Mouse (Mus musculus) heart, embryonic 11.5 days (tissue): ENCODE data around the gene Cybrd1. TPM values are rescaled to one million over a fixed set of nuclear protein-coding genes. Genes with fewer than 3 reads are reported as not detected.

Source experiments
- ATAC-seq: fragments of 200-750 bp; cut with Nextera tagmentation; replicated peaks from 2 replicates; pipeline ENCODE4 v1.8.0; 2017; ENCODE audit warnings: moderate library complexity; ENCODE audit not compliant: insufficient number of reproducible peaks, low FRiP score, low TSS enrichment
- H3K27ac ChIP-seq: fragments of 300-500 bp; sonication (generic); 2 replicates; pipeline ENCODE4 v1.5.1; 2014; ENCODE audit warnings: mild to moderate bottlenecking, low read depth, low read length
- H3K27me3 ChIP-seq: fragments of 300-500 bp; sonication (generic); 2 replicates; pipeline ENCODE4 v1.6.1; 2014; ENCODE audit warnings: mild to moderate bottlenecking, low read length, mixed read lengths; ENCODE audit not compliant: control insufficient read depth, insufficient read depth
- H3K36me3 ChIP-seq: fragments of 300-500 bp; sonication (generic); 2 replicates; pipeline ENCODE4 v1.6.1; 2014; ENCODE audit warnings: mild to moderate bottlenecking, low read length, moderate library complexity, mixed read lengths; ENCODE audit not compliant: control insufficient read depth, insufficient read depth
- H3K4me1 ChIP-seq: fragments of 300-500 bp; sonication (generic); 2 replicates; pipeline ENCODE4 v1.6.1; 2014; ENCODE audit warnings: low read length; ENCODE audit not compliant: control insufficient read depth, insufficient read depth
- H3K4me2 ChIP-seq: fragments of 300-500 bp; sonication (generic); 2 replicates; pipeline ENCODE4 v1.6.1; 2014; ENCODE audit warnings: mild to moderate bottlenecking, moderate library complexity
- H3K4me3 ChIP-seq: fragments of 300-500 bp; sonication (generic); 2 replicates; pipeline ENCODE4 v1.5.1; 2014; ENCODE audit warnings: low read depth, low read length
- H3K9ac ChIP-seq: fragments of 300-500 bp; sonication (generic); 2 replicates; pipeline ENCODE4 v1.6.1; 2014; ENCODE audit warnings: mild to moderate bottlenecking, low read depth, low read length, moderate library complexity
- H3K9me3 ChIP-seq: fragments of 300-500 bp; sonication (generic); replicated peaks from 2 replicates; pipeline ENCODE4 v1.6.1; 2016; ENCODE audit warnings: low read length; ENCODE audit not compliant: control insufficient read depth
- WGBS: fragments of 180-500 bp; shearing (Covaris S2); extraction: QIAGEN DNeasy Blood & Tissue Kit; methylation state at CpG from one replicate; pipeline ENCODE4 v1.1.7; 2014; ENCODE audit not compliant: insufficient replicate concordance; 5-methylcytosine and 5-hydroxymethylcytosine counted together
- polyA plus RNA-seq: library from polyadenylated mRNA; unstranded; fragments of >200 nt; fragmentation: Nextera tagmentation; extraction: Ambion mirVana; gene quantifications from 2 replicates; pipeline ENCODE4 v1.2.1, GENCODE M21; 2014

Cybrd1 gene
- polyA plus RNA-seq, 1 experiment from 2014 or later, result 0.74 TPM

- Histone ChIP-seq H3K9me3 (no peaks in the 10 kb centered on the region), H3K4me3 (no peak overlapping the region), H3K36me3 (no peaks in the 10 kb centered on the region), H3K4me2 (no peak overlapping the region), H3K9ac (no peak overlapping the region), H3K4me1 (no peaks in the 10 kb centered on the region), H3K27me3 (no peaks in the 10 kb centered on the region), H3K27ac (no peak overlapping the region)
- WGBS, result 61% methylated on average over 9 of the region's 9 CpGs
- no peak for ATAC-seq
Measured at GRCm38 (mm10) chr2:71134041-71134505, 16.4 kb downstream of the Cybrd1 start.

- no peaks in the 10 kb centered on the region for H3K4me1 ChIP-seq
- WGBS, result 67% methylated on average over 5 of the region's 5 CpGs
- ATAC-seq, result no peak
Measured at GRCm38 (mm10) chr2:71134836-71135235, 17.1 kb downstream of the Cybrd1 start.

GRCm38 (mm10) chr2:71140622-71141021 lies 22.9 kb downstream of the Cybrd1 start:
- H3K4me2 ChIP-seq, result no peak overlapping the region
- no peaks in the 10 kb centered on the region for H3K4me1 ChIP-seq
- H3K9ac ChIP-seq, result no peak overlapping the region
- H3K4me3 ChIP-seq, result no peak overlapping the region
- H3K36me3 ChIP-seq, result no peaks in the 10 kb centered on the region
- WGBS, result 58% methylated on average over 4 of the region's 4 CpGs
- ATAC-seq, result no peak
- no peak overlapping the region for H3K27ac ChIP-seq
- no peaks in the 10 kb centered on the region for H3K9me3 ChIP-seq
- H3K27me3 ChIP-seq, result no peaks in the 10 kb centered on the region

More at GRCm38 (mm10) chr2:71134836-71135235, 17.1 kb downstream of the Cybrd1 start:
- Histone ChIP-seq H3K36me3 (no peaks in the 10 kb centered on the region), H3K9me3 (no peaks in the 10 kb centered on the region), H3K4me2 (no peak overlapping the region), H3K4me3 (no peak overlapping the region), H3K27me3 (no peaks in the 10 kb centered on the region), H3K9ac (no peak overlapping the region), H3K27ac (no peak overlapping the region)

- 47% methylated on average over 7 of the region's 7 CpGs for WGBS
- ATAC-seq, result no peak
- Histone ChIP-seq H3K9me3 (no peaks in the 10 kb centered on the region), H3K27me3 (no peaks in the 10 kb centered on the region), H3K4me3 (no peak overlapping the region), H3K36me3 (no peaks in the 10 kb centered on the region), H3K4me1 (no peaks in the 10 kb centered on the region), H3K27ac (no peak overlapping the region), H3K4me2 (no peak overlapping the region), H3K9ac (no peak overlapping the region)
Measured at GRCm38 (mm10) chr2:71142410-71142809, 24.7 kb downstream of the Cybrd1 start.

- H3K4me1 ChIP-seq, result no peaks in the 10 kb centered on the region; the same call in 1 of the 2 replicates
- ATAC-seq, result no peak
- H3K9me3 ChIP-seq, result no peaks in the 10 kb centered on the region
- no peak overlapping the region for H3K9ac ChIP-seq
- no peaks in the 10 kb centered on the region for H3K27me3 ChIP-seq
- no peaks in the 10 kb centered on the region for H3K36me3 ChIP-seq
- 73% methylated on average over 4 of the region's 4 CpGs for WGBS
- no peak overlapping the region for H3K4me3 ChIP-seq
- no peak overlapping the region for H3K27ac ChIP-seq
- no peak overlapping the region for H3K4me2 ChIP-seq
Measured at GRCm38 (mm10) chr2:71145853-71146252, 28.1 kb downstream of the Cybrd1 start.

- Histone ChIP-seq H3K4me1 (no peaks in the 10 kb centered on the region; the same call in 1 of the 2 replicates), H3K36me3 (no peaks in the 10 kb centered on the region), H3K4me2 (no peak overlapping the region), H3K9ac (no peak overlapping the region), H3K9me3 (no peaks in the 10 kb centered on the region), H3K27ac (no peak overlapping the region), H3K4me3 (no peak overlapping the region), H3K27me3 (no peaks in the 10 kb centered on the region)
- 21% methylated on average over 3 of the region's 3 CpGs for WGBS
- ATAC-seq, result no peak
Measured at GRCm38 (mm10) chr2:71146266-71146665, 28.5 kb downstream of the Cybrd1 start.

- no peak overlapping the region for H3K4me2 ChIP-seq
- H3K9ac ChIP-seq, result no peak overlapping the region
- no peaks in the 10 kb centered on the region for H3K36me3 ChIP-seq
- no peak for ATAC-seq
- H3K9me3 ChIP-seq, result no peaks in the 10 kb centered on the region
- no peaks in the 10 kb centered on the region; the same call in 1 of the 2 replicates for H3K4me1 ChIP-seq
- no peak overlapping the region for H3K4me3 ChIP-seq
- H3K27me3 ChIP-seq, result no peaks in the 10 kb centered on the region
- no peak overlapping the region for H3K27ac ChIP-seq
- WGBS, result 63% methylated on average over 6 of the region's 6 CpGs
Measured at GRCm38 (mm10) chr2:71147816-71148215, 30.1 kb downstream of the Cybrd1 start.

GRCm38 (mm10) chr2:71152170-71152569 lies 34.4 kb downstream of the Cybrd1 start:
- Histone ChIP-seq H3K27ac (no peak overlapping the region), H3K27me3 (no peaks in the 10 kb centered on the region), H3K4me1 (no peaks in the 10 kb centered on the region; the same call in 1 of the 2 replicates), H3K4me3 (no peak overlapping the region), H3K36me3 (no peaks in the 10 kb centered on the region), H3K9ac (no peak overlapping the region), H3K9me3 (no peaks in the 10 kb centered on the region), H3K4me2 (no peak overlapping the region)
- 92% methylated on average over 4 of the region's 4 CpGs for WGBS
- ATAC-seq, result no peak

- Histone ChIP-seq H3K4me3 (no peak overlapping the region), H3K36me3 (no peaks in the 10 kb centered on the region), H3K9me3 (no peaks in the 10 kb centered on the region), H3K9ac (no peak overlapping the region), H3K4me1 (no peaks in the 10 kb centered on the region), H3K4me2 (no peak overlapping the region), H3K27me3 (no peaks in the 10 kb centered on the region), H3K27ac (no peak overlapping the region)
- 10% methylated on average over 8 of the region's 8 CpGs for whole genome bisulfite sequencing
- no peak for ATAC-seq
Measured at GRCm38 (mm10) chr2:71155486-71155885, 37.8 kb downstream of the Cybrd1 start.
